Mouse (Mus musculus): ENCODE measurements around the gene Samd7. TPM values are rescaled to one million over a fixed set of nuclear protein-coding genes. Genes with fewer than 3 reads are reported as not detected.

Gene Samd7
- polyA plus RNA-seq, 1 experiment from 2014 or later = not detected

DNA sequence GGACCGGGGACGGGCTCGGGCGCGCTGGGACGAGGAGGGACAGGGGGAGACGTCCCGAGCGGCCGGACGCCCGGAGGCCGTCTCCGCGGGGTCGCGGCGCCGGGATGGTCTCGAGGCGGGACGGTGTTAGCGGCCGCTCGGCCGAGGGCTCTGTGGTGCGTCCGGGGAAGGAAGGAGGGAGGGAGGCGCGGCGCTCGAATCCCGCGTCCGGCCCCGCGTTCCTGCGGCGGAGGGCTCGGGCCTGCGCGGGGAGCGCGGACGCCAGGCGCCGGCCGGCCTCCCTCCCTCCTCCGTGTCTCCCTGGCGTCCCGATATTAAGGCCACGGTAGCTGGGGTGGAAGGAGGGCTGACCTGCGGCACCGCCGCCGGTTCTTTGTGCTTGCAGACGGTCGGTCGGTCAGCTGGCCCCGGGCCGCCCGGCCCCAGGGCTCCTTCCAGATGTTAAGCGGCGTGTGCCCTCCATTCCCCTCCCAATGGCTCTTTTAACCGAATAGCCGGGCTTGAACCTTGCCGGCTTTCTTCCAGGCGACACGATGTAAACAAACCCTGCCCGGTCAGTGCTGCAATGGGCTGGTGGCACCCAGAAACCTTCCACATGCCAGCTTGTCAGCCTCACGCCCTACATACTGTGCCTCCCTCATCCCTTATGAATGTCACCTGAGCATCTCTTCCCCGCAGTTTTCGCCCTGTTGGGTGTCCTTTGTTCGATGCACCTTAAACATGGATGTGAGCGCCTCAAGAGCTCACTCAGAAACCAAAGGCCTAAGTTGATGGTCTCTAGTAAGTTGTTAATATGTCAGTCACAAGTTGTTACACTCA, 47.5 kb downstream of the Samd7 start:
- under 1% methylated on average over 70 of the region's 75 CpGs for WGBS
- H3K9ac ChIP-seq (replicated peaks) = peak overlapping the region; percentile 96

GRCm38 (mm10) chr3:30802171-30802570, 56.1 kb downstream of the Samd7 start:
- 90% methylated on average over 3 of the region's 3 CpGs for WGBS
- H3K36me3 ChIP-seq = peaks cover 52% of the 10 kb centered on the region

More for the DNA sequence above, 47.5 kb downstream of the Samd7 start:
- H3K4me1 ChIP-seq (replicated peaks) = peaks cover 2% of the 10 kb centered on the region; the same call in 1 of the 2 replicates
- peak overlapping the region; percentile 98 for H3K4me3 ChIP-seq (replicated peaks)
- H3K27ac ChIP-seq = peak overlapping the region; percentile 97
- ATAC-seq (ENCODE audit: insufficient number of reproducible peaks, insufficient read depth, low FRiP score, low TSS enrichment, low read depth) = peak; percentile 73
- peak overlapping the region; percentile 71 for H3K4me2 ChIP-seq
- H3K9me3 ChIP-seq = no peaks in the 10 kb centered on the region
- no peaks in the 10 kb centered on the region for H3K36me3 ChIP-seq
- H3K27me3 ChIP-seq = no peaks in the 10 kb centered on the region

GRCm38 (mm10) chr3:30812881-30813280, 66.8 kb downstream of the Samd7 start:
- Histone ChIP-seq H3K9me3 (no peaks in the 10 kb centered on the region), H3K4me2 (no peak overlapping the region), H3K4me1 (replicated peaks) (no peaks in the 10 kb centered on the region), H3K27ac (no peak overlapping the region), H3K36me3 (peaks cover 70% of the 10 kb centered on the region), H3K9ac (replicated peaks) (no peak overlapping the region), H3K27me3 (no peaks in the 10 kb centered on the region), H3K4me3 (replicated peaks) (no peak overlapping the region)
- 88% methylated on average over 3 of the region's 3 CpGs for WGBS
- no peak for ATAC-seq (ENCODE audit: insufficient number of reproducible peaks, insufficient read depth, low FRiP score, low TSS enrichment, low read depth)

More at GRCm38 (mm10) chr3:30802171-30802570, 56.1 kb downstream of the Samd7 start:
- no peak overlapping the region for H3K4me3 ChIP-seq (replicated peaks)
- no peak for ATAC-seq (ENCODE audit: insufficient number of reproducible peaks, insufficient read depth, low FRiP score, low TSS enrichment, low read depth)
- H3K9ac ChIP-seq (replicated peaks) = no peak overlapping the region
- H3K9me3 ChIP-seq = no peaks in the 10 kb centered on the region
- no peak overlapping the region for H3K27ac ChIP-seq
- no peak overlapping the region for H3K4me2 ChIP-seq
- H3K27me3 ChIP-seq = no peaks in the 10 kb centered on the region
- no peaks in the 10 kb centered on the region for H3K4me1 ChIP-seq (replicated peaks)

Other genes starting within 250 kb of the Samd7 start
- gene Mecom, start 198.3 kb upstream of the Samd7 start, polyA plus RNA-seq (2016; fragmentation: Nextera tagmentation; extraction: Ambion mirVana) = 187 TPM in 2 replicates
- 0.10 TPM in 1 of 2 replicates, not detected in the other for gene Actrt3, start 146.4 kb upstream of the Samd7 start, polyA plus RNA-seq (2016; fragmentation: Nextera tagmentation; extraction: Ambion mirVana)
- 36.3 and 37.9 TPM in 2 replicates for gene Mynn, start 144.2 kb upstream of the Samd7 start, polyA plus RNA-seq (2016; fragmentation: Nextera tagmentation; extraction: Ambion mirVana)
- gene Lrriq4, start 101.8 kb upstream of the Samd7 start, polyA plus RNA-seq (2016; fragmentation: Nextera tagmentation; extraction: Ambion mirVana) = not detected in 2 replicates
- 1.5 and 1.7 TPM in 2 replicates for gene Lrrc34, start 98.4 kb upstream of the Samd7 start, polyA plus RNA-seq (2016; fragmentation: Nextera tagmentation; extraction: Ambion mirVana)
- not detected in 2 replicates for gene Lrrc31, start 46.5 kb upstream of the Samd7 start, polyA plus RNA-seq (2016; fragmentation: Nextera tagmentation; extraction: Ambion mirVana)
- gene Sec62, start 46.6 kb downstream of the Samd7 start, polyA plus RNA-seq (2016; fragmentation: Nextera tagmentation; extraction: Ambion mirVana) = 83.9 and 92.1 TPM in 2 replicates
- 1.2 and 1.8 TPM in 2 replicates for gene Gpr160, start 109.7 kb downstream of the Samd7 start, polyA plus RNA-seq (2016; fragmentation: Nextera tagmentation; extraction: Ambion mirVana)
- 5.6 and 6.5 TPM in 2 replicates for gene Phc3, start 223.1 kb downstream of the Samd7 start, polyA plus RNA-seq (2016; fragmentation: Nextera tagmentation; extraction: Ambion mirVana)
- gene Prkci, start 249.5 kb downstream of the Samd7 start, polyA plus RNA-seq (2016; fragmentation: Nextera tagmentation; extraction: Ambion mirVana) = 44.9 and 49.8 TPM in 2 replicates